Mouse (Mus musculus) 3T3-L1 (cell line): ENCODE data around the gene Arpc5.
"Not testable (repeated sequence)": the region's sequence is repeated elsewhere in the genome, so short reads cannot be mapped to it uniquely, and the experiment has no call there.

Source experiments
- DNase-seq: peaks from one replicate; pipeline ENCODE4 v3.0.0-alpha.2; 2015; ENCODE audit warnings: low read depth, low spot score

Arpc5 gene

GRCm38 (mm10) chr1:152779071-152779737 lies 12.9 kb downstream of the Arpc5 start:
- peak; percentile 81 for DNase-seq

DNA sequence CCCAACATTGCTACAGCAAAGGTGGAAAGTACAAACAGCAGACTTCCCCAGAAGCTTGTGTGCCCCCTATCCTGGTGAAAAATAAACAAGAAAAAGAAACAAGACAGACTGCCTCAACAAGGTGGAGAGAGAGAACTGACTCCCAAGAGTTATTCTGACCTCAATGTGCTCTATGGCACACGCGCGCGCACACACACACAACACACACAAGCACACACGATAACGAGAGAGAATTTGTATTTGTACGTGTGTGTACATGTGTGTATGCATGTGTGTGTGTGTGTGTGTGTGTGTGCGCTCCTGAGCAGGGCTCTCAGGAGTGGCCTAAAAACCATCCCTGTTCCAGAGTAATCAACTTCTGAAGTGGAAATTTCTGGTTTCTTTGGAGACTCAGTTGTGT lies 18.3 kb downstream of the Arpc5 start:
- no peak for DNase-seq

- not testable (repeated sequence) for DNase-seq
These were observed 19.1 kb downstream of the Arpc5 start for GRCm38 (mm10) chr1:152785446-152785845.

GRCm38 (mm10) chr1:152786953-152787352 lies 20.6 kb downstream of the Arpc5 start:
- DNase-seq = no peak

GRCm38 (mm10) chr1:152788121-152788660 lies 21.8 kb downstream of the Arpc5 start:
- DNase-seq = no peak

- DNase-seq = peak; percentile 57
These were observed 23.9 kb downstream of the Arpc5 start for GRCm38 (mm10) chr1:152790254-152790653.

- DNase-seq = no peak
These were observed 24.5 kb downstream of the Arpc5 start for GRCm38 (mm10) chr1:152790821-152791220.

DNA sequence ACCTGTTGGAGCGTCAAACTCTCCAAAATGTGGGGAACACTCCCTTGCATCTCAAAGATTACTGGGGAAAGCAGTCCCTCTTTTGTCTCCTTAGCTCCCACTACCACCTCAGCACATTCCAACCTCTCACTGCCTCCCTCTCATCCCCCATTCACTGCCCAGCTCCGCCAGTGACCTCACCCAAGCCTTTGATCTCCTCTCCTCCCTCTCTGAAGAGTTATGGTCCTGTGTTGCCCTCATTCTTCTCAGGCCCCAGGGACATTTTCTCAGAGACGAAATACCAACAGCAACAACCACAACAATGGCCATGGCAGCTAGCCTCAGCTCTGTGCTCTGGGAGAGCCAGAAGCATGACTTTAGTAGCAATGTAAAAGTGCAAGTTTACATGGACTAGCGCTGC lies 24.9 kb downstream of the Arpc5 start:
- DNase-seq = no peak

DNA sequence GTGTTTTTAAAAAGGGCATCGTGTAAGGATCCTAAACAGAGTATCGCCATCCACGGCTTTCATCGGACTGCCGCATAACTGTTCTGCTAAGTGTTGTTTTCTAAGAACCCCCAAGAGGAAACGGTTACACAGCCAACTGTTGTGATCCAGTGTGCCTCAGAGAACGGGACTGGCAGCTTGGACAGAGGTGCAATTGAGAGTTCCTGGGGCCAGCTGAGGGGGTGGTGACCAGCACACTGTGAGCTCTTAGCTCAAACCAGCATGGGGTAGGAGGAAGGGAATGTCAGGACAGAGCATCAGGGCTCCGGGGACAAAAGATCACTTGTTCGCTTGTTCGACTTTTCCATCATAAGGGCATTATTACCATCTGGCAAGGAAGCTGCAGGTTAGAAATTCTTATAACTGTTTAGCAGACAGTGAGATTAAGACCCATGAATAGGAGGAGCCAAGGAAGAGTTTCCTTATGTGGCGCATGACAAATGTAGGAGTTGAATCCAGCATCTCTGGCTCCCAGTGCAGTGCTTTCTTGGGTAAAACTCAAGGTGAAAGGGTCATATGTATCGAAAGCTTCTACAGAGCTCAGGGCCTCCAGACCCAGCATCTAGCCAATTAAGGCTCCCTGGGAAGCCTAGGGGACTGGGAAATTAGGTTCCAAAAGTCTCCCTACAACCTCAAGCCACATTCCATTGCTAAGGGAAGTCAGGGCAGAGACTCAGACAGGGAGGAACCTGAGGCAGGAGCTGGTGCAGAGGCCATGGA lies 26.6 kb downstream of the Arpc5 start:
- DNase-seq = no peak

GRCm38 (mm10) chr1:152793495-152794130 lies 27.3 kb downstream of the Arpc5 start:
- DNase-seq = no peak

DNA sequence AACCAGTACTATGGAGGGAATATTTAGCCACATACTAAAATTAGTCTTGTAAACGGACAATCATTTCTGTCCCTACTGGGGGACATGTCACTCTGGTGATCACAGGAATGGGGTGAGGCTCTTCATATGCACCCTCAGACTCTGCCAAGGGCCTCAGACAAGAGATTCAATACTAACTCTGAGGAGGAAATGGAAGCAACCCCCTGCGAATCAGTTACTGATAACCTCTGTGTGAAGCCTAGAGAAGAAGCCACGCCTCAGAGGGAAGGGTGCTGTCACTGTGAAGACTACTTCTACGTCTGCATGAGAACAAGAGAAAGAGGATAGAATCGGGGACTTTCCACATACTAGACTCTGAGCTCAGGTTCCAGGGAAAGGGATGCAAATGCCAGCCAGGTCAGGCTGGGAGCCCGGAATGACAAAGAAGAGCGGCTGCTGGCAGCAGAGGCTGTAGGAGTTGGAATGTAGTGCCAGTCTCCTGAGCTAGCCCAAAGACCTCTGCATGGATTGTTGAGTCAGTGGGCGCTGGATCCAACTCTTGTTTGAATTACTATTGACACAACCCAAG lies 29.4 kb downstream of the Arpc5 start:
- DNase-seq = no peak

DNA sequence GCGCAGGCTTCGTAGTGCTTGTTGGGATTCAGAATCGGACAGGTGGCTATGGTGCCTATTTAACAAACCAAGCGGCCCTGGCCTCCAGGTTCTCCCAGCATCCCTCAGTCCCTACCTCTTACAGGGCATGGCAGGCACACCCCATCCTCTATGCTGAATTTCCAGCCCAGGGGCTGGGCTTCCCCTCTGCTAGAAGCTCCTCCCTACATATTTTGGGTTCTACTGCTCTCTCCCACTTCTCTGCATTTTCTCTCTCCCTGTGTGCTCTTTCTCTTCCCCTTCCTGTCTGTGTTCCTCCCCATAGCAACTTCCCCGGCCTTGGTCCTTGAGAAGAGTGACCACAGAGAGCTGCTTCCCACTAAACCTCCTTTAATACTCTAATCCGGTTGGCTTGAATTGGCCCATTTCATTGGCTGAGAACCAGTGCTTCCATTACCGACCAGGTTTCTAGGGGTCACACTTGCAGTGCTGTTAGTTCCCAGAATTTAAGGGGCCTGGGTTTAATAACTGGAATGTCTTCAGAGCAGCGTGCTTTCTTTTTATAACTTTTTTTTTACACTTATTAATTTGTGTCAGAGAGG lies 30.4 kb downstream of the Arpc5 start:
- no peak for DNase-seq

DNA sequence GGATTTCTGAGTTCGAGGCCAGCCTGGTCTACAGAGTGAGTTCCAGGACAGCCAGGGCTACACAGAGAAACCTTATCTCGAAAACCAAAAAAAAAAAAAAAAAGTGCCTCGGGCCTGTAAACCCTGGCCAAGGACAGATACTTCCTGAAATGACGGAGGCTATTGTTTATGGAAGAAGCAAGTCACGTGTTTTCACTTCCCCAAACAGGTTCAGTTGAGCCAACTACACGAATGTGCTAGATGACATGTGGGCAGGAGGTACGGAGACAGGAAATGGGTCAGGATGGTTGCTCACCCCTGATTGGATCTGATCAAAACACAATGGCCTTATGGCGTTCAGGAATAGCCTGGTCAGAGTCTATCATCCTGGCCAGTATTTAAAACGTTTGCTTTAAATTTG lies 31.8 kb downstream of the Arpc5 start:
- no peak for DNase-seq

DNA sequence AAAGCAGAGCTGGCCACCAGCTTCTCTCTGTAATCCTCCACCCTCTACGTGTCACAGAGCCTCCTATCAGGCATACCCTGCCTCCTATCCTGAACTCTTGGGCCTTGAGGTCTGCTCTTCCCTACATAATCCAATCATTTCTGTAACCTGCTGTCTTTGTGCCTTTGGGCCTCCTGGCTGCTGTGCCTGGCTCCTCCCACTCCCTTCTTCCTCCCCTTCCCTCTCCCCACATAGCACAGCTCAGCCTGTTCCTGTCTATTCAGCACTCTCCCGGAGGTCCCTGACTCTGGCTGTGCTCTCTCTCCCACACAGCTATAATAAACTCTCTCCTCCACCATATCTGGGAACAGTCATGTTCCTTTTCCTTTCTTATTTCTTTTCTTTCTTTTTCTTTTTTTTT lies 33.6 kb downstream of the Arpc5 start, which contains the start of gene Ncf2:
Gene Ncf2, plus strand, starts transcription at position 298 of the 400 bp plus-strand sequence.
- DNase-seq = no peak

DNA sequence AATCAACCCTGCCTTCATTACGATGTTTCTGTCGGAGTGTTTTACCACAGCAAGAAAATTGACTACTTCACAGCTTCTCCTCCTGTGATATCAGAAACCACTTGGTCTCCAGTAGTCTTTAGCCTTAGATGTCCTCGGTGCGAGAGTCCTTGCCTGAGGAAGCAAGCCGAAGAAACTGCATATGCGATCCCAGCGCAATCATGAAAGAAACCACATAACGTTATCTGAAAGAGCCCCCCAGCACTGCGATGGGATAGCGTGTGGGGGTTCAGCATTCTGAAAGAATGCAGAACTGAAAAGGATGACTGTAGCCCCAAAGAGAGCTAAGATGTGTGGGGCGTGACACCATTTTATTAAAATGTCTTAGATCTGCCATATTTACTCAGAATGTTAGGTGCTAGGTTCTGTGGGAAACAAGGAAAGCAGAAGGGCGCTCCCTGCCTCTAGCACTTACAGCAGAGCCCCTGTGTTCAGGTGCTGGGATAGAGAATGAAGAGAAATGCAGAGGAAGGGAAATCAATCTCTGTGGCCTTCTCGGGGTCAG lies 34.4 kb downstream of the Arpc5 start:
- DNase-seq = no peak

DNA sequence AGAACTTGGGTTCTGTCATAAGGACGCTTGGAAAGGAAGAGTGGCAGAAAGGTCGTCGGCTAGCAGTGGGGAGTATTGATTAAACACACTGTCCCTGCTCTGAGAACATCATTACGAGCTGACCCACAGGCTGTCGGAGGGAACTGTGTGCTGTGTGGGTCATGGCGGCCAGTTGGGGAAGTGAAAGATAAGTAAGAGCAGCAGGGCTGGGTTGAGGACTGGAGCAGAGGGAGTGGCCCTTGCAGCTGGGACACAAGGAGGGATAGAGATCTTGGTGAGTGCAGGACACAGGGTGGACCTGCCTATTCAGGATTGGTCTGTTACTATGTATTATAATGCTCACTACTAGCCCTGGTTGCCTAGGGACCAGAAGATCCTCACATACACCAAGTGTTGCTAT lies 38.6 kb downstream of the Arpc5 start:
- DNase-seq = no peak

- DNase-seq = no peak
These were observed 41.5 kb downstream of the Arpc5 start for GRCm38 (mm10) chr1:152807619-152808391.

- DNase-seq = no peak
These were observed 42.0 kb downstream of the Arpc5 start for GRCm38 (mm10) chr1:152808392-152808680.

DNA sequence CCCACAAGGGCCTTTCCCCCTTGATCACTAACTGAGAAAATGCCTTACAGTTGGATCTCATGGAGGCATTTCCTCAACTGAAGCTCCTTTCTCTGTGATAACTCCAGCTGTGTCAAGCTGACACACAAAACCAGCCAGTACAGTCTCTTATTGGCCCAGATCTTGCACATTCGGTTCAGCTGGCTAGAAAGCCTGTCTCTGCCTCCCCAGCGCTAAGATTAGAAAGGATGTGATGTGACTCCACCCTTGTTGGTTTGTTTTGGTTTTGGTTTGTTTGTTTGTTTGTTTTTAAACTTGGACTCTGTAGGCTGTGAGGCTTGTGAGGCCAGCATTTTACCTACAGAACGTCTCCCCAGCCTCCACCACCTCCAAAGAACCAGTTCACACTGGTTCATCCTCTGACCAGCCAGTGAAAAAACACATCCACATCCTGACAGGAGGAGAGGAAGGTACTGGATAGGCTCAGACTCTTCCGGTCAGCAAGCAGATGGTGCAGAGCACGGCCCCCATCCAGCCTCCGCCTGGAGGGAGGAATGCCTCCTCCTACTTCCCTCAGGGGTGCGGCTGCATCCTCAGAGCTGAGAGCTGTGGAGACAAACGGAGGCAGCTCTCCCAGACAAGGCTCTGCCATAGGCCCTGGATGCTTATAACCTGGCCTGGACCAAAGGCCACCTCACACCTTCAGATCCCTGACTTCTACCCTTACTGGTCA lies 43.4 kb downstream of the Arpc5 start:
- DNase-seq = no peak
